In the genomic region with DNA sequence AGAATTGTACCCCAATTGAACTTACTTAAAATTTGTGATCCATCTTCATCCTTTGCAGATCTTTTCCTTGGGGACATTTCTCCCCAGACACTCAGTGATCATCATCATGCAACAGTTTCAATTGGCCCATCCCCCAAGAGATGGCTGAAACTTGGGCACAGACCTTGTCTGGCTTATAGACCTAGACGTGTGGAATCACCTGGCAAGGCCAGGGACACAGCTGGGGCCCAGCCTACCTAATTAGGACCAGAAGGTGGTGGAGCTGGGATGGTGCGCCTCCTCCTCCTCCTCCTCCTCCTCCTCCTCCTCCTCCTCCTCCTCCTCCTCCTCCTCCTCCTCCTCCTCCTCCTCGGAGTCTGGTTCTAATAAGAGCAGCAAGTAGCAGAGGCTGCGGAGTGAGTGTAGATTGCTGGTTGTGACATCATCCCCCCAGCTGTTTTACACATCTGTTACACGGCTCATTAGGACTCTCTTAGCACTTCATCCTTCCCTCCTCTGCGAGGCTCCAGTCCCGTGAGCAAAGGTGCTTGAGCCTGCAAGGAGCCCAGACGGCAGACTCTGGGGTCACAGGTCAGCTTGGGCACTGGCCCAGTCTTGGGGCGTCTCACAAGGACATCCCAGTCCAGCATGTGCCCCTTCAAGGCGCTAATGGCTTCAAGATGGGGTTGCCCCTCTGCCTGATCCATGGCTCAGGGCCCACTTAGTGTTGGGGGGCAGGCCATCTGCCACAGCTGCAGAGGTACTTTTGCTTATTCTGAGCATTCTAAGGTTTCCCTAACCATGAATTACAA, we compare ENCODE assay signal across 42 mouse cellular contexts. TPM values are rescaled to one million over a fixed set of nuclear protein-coding genes. Genes with fewer than 3 reads are reported as not detected.
DNase-seq lines count a peak whose midpoint lies in the region; ATAC-seq lines count a peak whose summit lies in the region.
"Had no signal": no experiment of that assay in that cellular context is flagged by ENCODE, and none has a peak within 500 bp of the region (broad histone marks: within the 10 kb centered on the region; RNA-seq: fewer than 3 reads in every experiment).

No protein-coding gene starts in this region.

- 0 out of 2 replicates have a peak, but pooled peaks have one; percentile 20 for ATAC-seq in embryonic facial prominence, embryonic 13.5 days (ENCODE audit: insufficient number of reproducible peaks, insufficient read depth, low FRiP score, low TSS enrichment, low read depth)
- ATAC-seq in limb, embryonic 11.5 days (ENCODE audit: insufficient number of reproducible peaks, low FRiP score, low TSS enrichment, low read depth), result peak; percentile 90
- ATAC-seq in midbrain, embryonic 11.5 days (ENCODE audit: low FRiP score), result no peak
- no peak for ATAC-seq in erythroblast, adult 5-6 weeks (replicated peaks; ENCODE audit: low FRiP score, poor library complexity, severe bottlenecking)
- ATAC-seq: activated CD4-positive, CD25-positive, alpha-beta regulatory T cell, adult 4 months; forebrain, embryonic 13.5 days; intestine, postnatal 0 days; midbrain, embryonic 13.5 days had no signal

- no peaks in the 10 kb centered on the region for H3K36me3 ChIP-seq in embryonic facial prominence, embryonic 13.5 days
- H3K36me3 ChIP-seq in limb, embryonic 11.5 days (ENCODE audit: control insufficient read depth, insufficient read depth, low read length), result no peaks in the 10 kb centered on the region
- no peaks in the 10 kb centered on the region for H3K36me3 ChIP-seq in midbrain, embryonic 11.5 days (ENCODE audit: control insufficient read depth, insufficient read depth, low read length)
- H3K36me3 ChIP-seq: embryonic facial prominence, embryonic 15.5 days; heart, embryonic 12.5 days; hindbrain, embryonic 13.5 days; liver, embryonic 15.5 days; midbrain, embryonic 13.5 days had no signal

- peak; percentile 32 for DNase-seq in embryo, embryonic 11.5 days (ENCODE audit: low read depth, low spot score)
- DNase-seq in limb, embryonic 11.5 days (ENCODE audit: low spot score), result peak; percentile 83
- peak; percentile 65 for DNase-seq in mesoderm, embryonic 11.5 days (ENCODE audit: low read depth, low spot score)
- no peak for DNase-seq in midbrain, embryonic 11.5 days (ENCODE audit: low spot score, missing footprints)
- DNase-seq in kidney, adult 11 months, result no peak
- DNase-seq: adrenal gland, adult 2 months; adrenal gland, postnatal 36 days; cerebellum, adult 18-20 months; cerebellum, postnatal 25 days; gastrocnemius, postnatal 25 days; heart, adult 18-20 months; heart, postnatal 4 days; kidney, postnatal 14 days; layer of hippocampus, adult 9-11 months; lung, embryonic 14.5 days; lung, postnatal 14 days; retina, postnatal 1 day; right cerebral cortex, postnatal 14 days had no signal

- no peak overlapping the region for H3K4me3 ChIP-seq in embryonic facial prominence, embryonic 13.5 days
- H3K4me3 ChIP-seq in limb, embryonic 11.5 days (ENCODE audit: low read depth, low read length), result no peak overlapping the region
- no peak overlapping the region for H3K4me3 ChIP-seq in midbrain, embryonic 11.5 days (ENCODE audit: low read depth, low read length)
- H3K4me3 ChIP-seq: embryonic facial prominence, embryonic 15.5 days; forebrain, embryonic 13.5 days; heart, embryonic 12.5 days; hindbrain, embryonic 13.5 days; liver, embryonic 15.5 days; midbrain, embryonic 13.5 days had no signal

- H3K9ac ChIP-seq in embryonic facial prominence, embryonic 13.5 days, result no peak overlapping the region
- no peak overlapping the region for H3K9ac ChIP-seq in limb, embryonic 11.5 days (ENCODE audit: low read length)
- no peak overlapping the region for H3K9ac ChIP-seq in midbrain, embryonic 11.5 days (ENCODE audit: low read length)
- H3K9ac ChIP-seq: embryonic facial prominence, embryonic 15.5 days; forebrain, embryonic 13.5 days; heart, embryonic 12.5 days; hindbrain, embryonic 13.5 days; liver, embryonic 15.5 days; lung, embryonic 14.5 days; midbrain, embryonic 13.5 days had no signal

- H3K27ac ChIP-seq in embryonic facial prominence, embryonic 13.5 days, result no peak overlapping the region
- H3K27ac ChIP-seq in limb, embryonic 11.5 days (replicated peaks; ENCODE audit: low read depth, low read length), result peak overlapping the region; percentile 38; the same call in 1 of the 2 replicates
- H3K27ac ChIP-seq in midbrain, embryonic 11.5 days (ENCODE audit: low read depth, low read length), result no peak overlapping the region
- H3K27ac ChIP-seq: embryonic facial prominence, embryonic 15.5 days; forebrain, embryonic 13.5 days; hindbrain, embryonic 13.5 days; liver, embryonic 15.5 days; midbrain, embryonic 13.5 days had no signal

- 0 out of 2 replicates have a peak, but pooled peaks cover 3% of the 10 kb centered on the region for H3K9me3 ChIP-seq in embryonic facial prominence, embryonic 13.5 days
- no peaks in the 10 kb centered on the region for H3K9me3 ChIP-seq in limb, embryonic 11.5 days (ENCODE audit: control insufficient read depth, low read length)
- no peaks in the 10 kb centered on the region; the same call in 1 of the 2 replicates for H3K9me3 ChIP-seq in midbrain, embryonic 11.5 days (ENCODE audit: control insufficient read depth, low read length)
- H3K9me3 ChIP-seq: embryonic facial prominence, embryonic 15.5 days; hindbrain, embryonic 13.5 days; liver, embryonic 15.5 days; midbrain, embryonic 13.5 days had no signal

- H3K4me2 ChIP-seq in embryonic facial prominence, embryonic 13.5 days, result no peak overlapping the region
- no peak overlapping the region for H3K4me2 ChIP-seq in limb, embryonic 11.5 days (ENCODE audit: low read depth, severe bottlenecking)
- H3K4me2 ChIP-seq in midbrain, embryonic 11.5 days, result no peak overlapping the region
- H3K4me2 ChIP-seq: embryonic facial prominence, embryonic 15.5 days; forebrain, embryonic 13.5 days; heart, embryonic 12.5 days; hindbrain, embryonic 13.5 days; liver, embryonic 15.5 days; lung, embryonic 14.5 days; midbrain, embryonic 13.5 days had no signal

- WGBS in embryonic facial prominence, embryonic 13.5 days, result 19% methylated on average over 8 of the region's 10 CpGs
- 11% methylated on average over 9 of the region's 10 CpGs for WGBS in limb, embryonic 11.5 days
- 70% methylated on average over 8 of the region's 10 CpGs for WGBS in midbrain, embryonic 11.5 days

- peaks cover 3% of the 10 kb centered on the region; the same call in 1 of the 2 replicates for H3K27me3 ChIP-seq in embryonic facial prominence, embryonic 13.5 days
- no peaks in the 10 kb centered on the region for H3K27me3 ChIP-seq in limb, embryonic 11.5 days (ENCODE audit: control insufficient read depth, insufficient read depth, low read length)
- no peaks in the 10 kb centered on the region for H3K27me3 ChIP-seq in midbrain, embryonic 11.5 days (ENCODE audit: control insufficient read depth, insufficient read depth, low read length)
- H3K27me3 ChIP-seq: embryonic facial prominence, embryonic 15.5 days; forebrain, embryonic 13.5 days; hindbrain, embryonic 13.5 days; liver, embryonic 15.5 days; midbrain, embryonic 13.5 days had no signal

- H3K4me1 ChIP-seq in embryonic facial prominence, embryonic 13.5 days, result peaks cover 4% of the 10 kb centered on the region
- H3K4me1 ChIP-seq in limb, embryonic 11.5 days (ENCODE audit: control insufficient read depth, insufficient read depth, low read length), result peaks cover 3% of the 10 kb centered on the region; the same call in 1 of the 2 replicates
- H3K4me1 ChIP-seq in midbrain, embryonic 11.5 days (ENCODE audit: control insufficient read depth, insufficient read depth, low read length), result no peaks in the 10 kb centered on the region
- H3K4me1 ChIP-seq: forebrain, embryonic 13.5 days; heart, embryonic 12.5 days; hindbrain, embryonic 13.5 days; liver, embryonic 15.5 days; midbrain, embryonic 13.5 days had no signal

RNA-seq across cellular contexts. Expression of gene Smim23, which starts 58.9 kb away (rescaled TPM):
- not detected in 2 replicates for polyA plus RNA-seq in embryonic facial prominence, embryonic 13.5 days (2015; fragmentation: Nextera tagmentation; extraction: Ambion mirVana)
- not detected in 2 replicates for polyA plus RNA-seq in limb, embryonic 11.5 days (2014; fragmentation: Nextera tagmentation; extraction: Ambion mirVana)
- polyA plus RNA-seq in midbrain, embryonic 11.5 days (2014; fragmentation: Nextera tagmentation; extraction: Ambion mirVana), result not detected in 2 replicates
- total RNA-seq in erythroblast, adult 5-6 weeks (2015; ENCODE audit: low replicate concordance), result not detected in 2 replicates
- not detected in 2 replicates for total RNA-seq in erythroblast, adult 5-6 weeks (2017; ENCODE audit: low replicate concordance)
- total RNA-seq: adrenal gland, adult 2 months; adrenal gland, postnatal 36 days; CH12.LX; ES-E14; gastrocnemius, adult 18-20 months; gastrocnemius, postnatal 25 days; heart, adult 18-20 months; heart, postnatal 4 days; left cerebral cortex, adult 18-20 months; left cerebral cortex, postnatal 14 days; liver, adult 2 months; megakaryocyte progenitor cell, adult 5-6 weeks had no signal
- polyA plus RNA-seq: activated CD4-positive, CD25-positive, alpha-beta regulatory T cell, adult 4 months; adrenal gland, adult 2 months; brain, embryonic 14.5 days; C2C12; embryonic facial prominence, embryonic 15.5 days; forebrain, embryonic 13.5 days; heart, embryonic 12.5 days; heart, postnatal 0 days; hindbrain, embryonic 13.5 days; intestine, postnatal 0 days; kidney, embryonic 14.5 days; liver, adult 2 months; liver, embryonic 15.5 days; lung, embryonic 14.5 days; midbrain, embryonic 13.5 days; neural tube, embryonic 14.5 days; small intestine, adult 2 months; stomach, embryonic 14.5 days had no signal

Comparison
In these comparisons a context has a peak if more than half of its experiments do, and no peak if none do; other contexts are left out.
1. DNase-seq: peak in embryo, embryonic 11.5 days (single experiment), limb, embryonic 11.5 days (single experiment) and mesoderm, embryonic 11.5 days (single experiment); none in midbrain, embryonic 11.5 days (single experiment) and kidney, adult 11 months (single experiment).
2. ATAC-seq: peak in embryonic facial prominence, embryonic 13.5 days (single experiment) and limb, embryonic 11.5 days (single experiment); none in midbrain, embryonic 11.5 days (single experiment) and erythroblast, adult 5-6 weeks (single experiment).